Mouse (Mus musculus) stomach, postnatal 0 days (tissue): ENCODE data around the gene Gm20715.

Experiments
- CTCF ChIP-seq: IDR thresholded peaks from 2 replicates; pipeline ENCODE4 v1.5.1; 2016; ENCODE audit warnings: antibody characterized with exemption, low read depth, mild to moderate bottlenecking, moderate library complexity
- EP300 ChIP-seq: optimal IDR thresholded peaks from 2 replicates; pipeline ENCODE3; 2016; ENCODE audit warnings: antibody characterized with exemption

DNA sequence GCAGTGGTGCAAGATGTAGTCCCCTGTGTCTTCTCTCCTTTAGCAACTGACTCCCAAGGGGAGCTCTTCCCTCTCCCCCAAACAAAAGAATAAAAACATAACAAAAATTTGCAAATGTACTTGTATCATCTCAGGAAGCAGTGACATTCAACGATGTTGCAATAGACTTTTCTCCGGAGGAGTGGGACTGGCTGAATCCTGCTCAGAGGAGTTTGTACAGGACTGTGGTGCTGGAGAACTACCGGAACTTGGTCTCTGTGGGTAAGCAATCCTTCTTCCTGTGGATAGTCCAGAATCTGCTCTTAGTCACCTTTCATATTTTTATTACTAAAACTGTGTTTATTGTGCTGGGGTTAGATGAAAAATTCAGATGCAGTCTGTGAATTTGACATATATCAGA lies 37.1 kb upstream of the Gm20715 start:
- TF ChIP-seq EP300: no peak
- no peak for TF ChIP-seq CTCF
